Mouse (Mus musculus): ENCODE measurements around the gene Creg2. TPM values are rescaled to one million over a fixed set of nuclear protein-coding genes. Genes with fewer than 3 reads are reported as not detected.

Gene Creg2
- polyA plus RNA-seq, 1 experiment = not detected

GRCm38 (mm10) chr1:39680546-39680945 lies 29.3 kb upstream of the Creg2 start:
- Histone ChIP-seq H3K27me3 (ENCODE audit: control insufficient read depth, insufficient read depth, insufficient read length) (no peaks in the 10 kb centered on the region), H3K36me3 (ENCODE audit: control insufficient read depth, insufficient read depth) (no peaks in the 10 kb centered on the region), H3K4me2 (ENCODE audit: low read depth) (no peak overlapping the region), H3K4me3 (no peak overlapping the region), H3K79me2 (ENCODE audit: control insufficient read depth, insufficient read depth) (no peaks in the 10 kb centered on the region), H3ac (ENCODE audit: control insufficient read depth, insufficient read length) (no peak overlapping the region)
- TF ChIP-seq TCF12 (IDR thresholded peaks at IDR 0.05; ENCODE audit: insufficient read depth, poor library complexity, severe bottlenecking) (no peak), E2F4 (IDR thresholded peaks at IDR 0.05; ENCODE audit: insufficient read depth) (no peak)

GRCm38 (mm10) chr1:39678883-39679282 lies 27.6 kb upstream of the Creg2 start:
- no peak for TF ChIP-seq MYOD1 (IDR thresholded peaks at IDR 0.05; ENCODE audit: control insufficient read depth in 1 of 3, insufficient read length in 2 of 3, low read depth in 2 of 3)

DNA sequence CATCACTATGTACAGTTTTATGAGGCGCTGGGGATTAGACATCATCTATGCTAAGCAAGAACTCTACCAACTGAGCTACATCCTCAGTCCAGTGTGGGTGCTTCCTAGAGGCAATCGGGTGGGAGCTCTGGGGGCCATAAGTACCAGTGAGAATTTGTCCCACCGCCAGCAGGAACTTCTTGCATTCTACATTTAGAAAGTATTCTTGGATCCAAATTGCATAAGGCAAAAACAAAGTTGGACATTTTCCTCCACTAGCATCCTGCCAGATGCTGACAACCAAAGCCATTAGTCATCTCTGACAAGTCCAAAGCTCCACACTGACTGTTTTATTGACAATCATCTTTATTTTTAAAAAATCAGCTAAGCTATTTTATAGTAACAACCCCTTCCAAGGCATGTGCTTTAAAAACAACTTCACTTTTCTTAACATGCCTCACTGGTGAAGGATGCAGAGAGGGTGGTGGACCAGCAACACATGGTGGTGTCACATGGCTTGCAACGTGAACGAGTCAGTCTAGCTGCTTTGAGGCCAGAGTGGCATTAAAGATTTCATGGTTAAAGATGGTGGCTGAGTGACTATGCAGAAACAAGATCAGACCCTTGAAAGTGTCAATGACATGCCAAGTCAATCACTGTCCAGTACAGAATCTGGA lies 25.1 kb upstream of the Creg2 start:
- H3K4me3 ChIP-seq = no peak overlapping the region
- no peak for TF ChIP-seq POLR2AphosphoS2 (IDR thresholded peaks at IDR 0.05; ENCODE audit: insufficient read length, low read depth)
- TF ChIP-seq MYOG (IDR thresholded peaks at IDR 0.05; ENCODE audit: control insufficient read depth in 1 of 3, insufficient read depth in 1 of 3, insufficient read length in 2 of 3, low read depth in 2 of 3) = no peak
- peak; percentile 7 for TF ChIP-seq USF1 (IDR thresholded peaks at IDR 0.05; ENCODE audit: low read depth)

More at GRCm38 (mm10) chr1:39678883-39679282, 27.6 kb upstream of the Creg2 start:
- H3K79me2 ChIP-seq (ENCODE audit: control insufficient read depth, insufficient read depth) = no peaks in the 10 kb centered on the region
- no peaks in the 10 kb centered on the region for H3K36me3 ChIP-seq (ENCODE audit: control insufficient read depth, insufficient read depth)
- no peaks in the 10 kb centered on the region for H3K27me3 ChIP-seq (ENCODE audit: control insufficient read depth, insufficient read depth, insufficient read length)
- H3ac ChIP-seq (ENCODE audit: control insufficient read depth, insufficient read length) = no peak overlapping the region
- H3K4me2 ChIP-seq (ENCODE audit: low read depth) = no peak overlapping the region
- no peak overlapping the region for H3K4me3 ChIP-seq

DNA sequence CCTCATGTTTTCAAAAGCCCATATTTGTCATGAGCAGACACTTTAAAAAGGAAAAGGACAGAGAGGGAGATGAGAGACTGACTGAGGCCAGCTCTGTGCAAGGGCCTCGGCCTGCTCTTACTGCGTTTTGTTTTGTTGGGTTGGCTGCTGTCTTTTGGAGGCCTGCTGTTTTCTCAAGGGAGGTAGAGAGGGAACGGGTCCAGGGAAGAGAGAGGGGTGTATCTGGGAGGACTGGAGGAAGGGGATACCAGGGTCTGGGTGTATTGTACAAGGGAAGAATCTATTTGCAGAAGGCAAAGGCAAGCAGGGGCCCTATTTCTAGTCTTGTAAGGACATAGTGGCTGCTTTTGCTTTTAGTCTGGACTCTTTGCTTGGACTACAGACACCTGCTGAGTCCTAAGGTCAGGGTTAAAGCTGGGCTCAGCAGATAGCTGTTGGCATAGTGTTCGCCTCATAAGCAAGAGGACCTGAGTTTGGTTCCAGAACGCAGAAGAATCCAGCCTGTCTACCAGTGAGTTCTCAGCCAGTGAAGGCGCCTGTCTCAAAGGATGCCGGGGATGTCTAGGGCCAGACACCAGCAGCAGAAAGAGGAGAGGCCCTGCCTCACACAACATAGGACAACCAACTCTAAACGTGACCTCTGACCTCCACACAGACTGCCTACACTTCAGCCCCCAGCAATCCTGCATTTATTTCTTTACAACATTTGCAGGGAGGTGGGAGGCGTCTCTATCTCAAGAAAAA lies 21.3 kb upstream of the Creg2 start:
- H3K4me3 ChIP-seq = no peak overlapping the region
- H3K36me3 ChIP-seq (ENCODE audit: control insufficient read depth, insufficient read depth) = no peaks in the 10 kb centered on the region
- H3K27me3 ChIP-seq (ENCODE audit: control insufficient read depth, insufficient read depth, insufficient read length) = no peaks in the 10 kb centered on the region
- no peak overlapping the region for H3K4me2 ChIP-seq (ENCODE audit: low read depth)
- H3K79me2 ChIP-seq (ENCODE audit: control insufficient read depth, insufficient read depth) = no peaks in the 10 kb centered on the region
- no peak overlapping the region for H3ac ChIP-seq (ENCODE audit: control insufficient read depth, insufficient read length)
- TF ChIP-seq USF1 (IDR thresholded peaks at IDR 0.05; ENCODE audit: low read depth) = no peak
- no peak for TF ChIP-seq TCF3 (IDR thresholded peaks at IDR 0.05; ENCODE audit: insufficient read length, low read depth)
- no peak for TF ChIP-seq CEBPB (IDR thresholded peaks at IDR 0.05; ENCODE audit: insufficient read depth, poor library complexity, severe bottlenecking)
- TF ChIP-seq POLR2A (IDR thresholded peaks at IDR 0.05; ENCODE audit: insufficient read length, low read depth) = no peak
- TF ChIP-seq REST (IDR thresholded peaks at IDR 0.05; ENCODE audit: insufficient read depth, insufficient read length) = no peak
- no peak for TF ChIP-seq E2F4 (IDR thresholded peaks at IDR 0.05; ENCODE audit: insufficient read depth)
- TF ChIP-seq MYOD1 (IDR thresholded peaks at IDR 0.05; ENCODE audit: control insufficient read depth in 1 of 3, insufficient read length in 2 of 3, low read depth in 2 of 3) = no peak
- TF ChIP-seq TCF12 (IDR thresholded peaks at IDR 0.05; ENCODE audit: insufficient read depth, poor library complexity, severe bottlenecking) = no peak
- no peak for TF ChIP-seq MAX (IDR thresholded peaks at IDR 0.05; ENCODE audit: low read depth)
- TF ChIP-seq MYOG (IDR thresholded peaks at IDR 0.05; ENCODE audit: control insufficient read depth in 1 of 3, insufficient read depth in 1 of 3, insufficient read length in 2 of 3, low read depth in 2 of 3) = no peak
- no peak for TF ChIP-seq SRF (IDR thresholded peaks at IDR 0.05; ENCODE audit: control insufficient read depth, insufficient read length, low read depth)
- no peak for TF ChIP-seq POLR2AphosphoS2 (IDR thresholded peaks at IDR 0.05; ENCODE audit: insufficient read length, low read depth)

More for the DNA sequence above, 25.1 kb upstream of the Creg2 start:
- Histone ChIP-seq H3K79me2 (ENCODE audit: control insufficient read depth, insufficient read depth) (no peaks in the 10 kb centered on the region), H3K27me3 (ENCODE audit: control insufficient read depth, insufficient read depth, insufficient read length) (no peaks in the 10 kb centered on the region), H3K36me3 (ENCODE audit: control insufficient read depth, insufficient read depth) (no peaks in the 10 kb centered on the region), H3ac (ENCODE audit: control insufficient read depth, insufficient read length) (no peak overlapping the region), H3K4me2 (ENCODE audit: low read depth) (no peak overlapping the region)

DNA sequence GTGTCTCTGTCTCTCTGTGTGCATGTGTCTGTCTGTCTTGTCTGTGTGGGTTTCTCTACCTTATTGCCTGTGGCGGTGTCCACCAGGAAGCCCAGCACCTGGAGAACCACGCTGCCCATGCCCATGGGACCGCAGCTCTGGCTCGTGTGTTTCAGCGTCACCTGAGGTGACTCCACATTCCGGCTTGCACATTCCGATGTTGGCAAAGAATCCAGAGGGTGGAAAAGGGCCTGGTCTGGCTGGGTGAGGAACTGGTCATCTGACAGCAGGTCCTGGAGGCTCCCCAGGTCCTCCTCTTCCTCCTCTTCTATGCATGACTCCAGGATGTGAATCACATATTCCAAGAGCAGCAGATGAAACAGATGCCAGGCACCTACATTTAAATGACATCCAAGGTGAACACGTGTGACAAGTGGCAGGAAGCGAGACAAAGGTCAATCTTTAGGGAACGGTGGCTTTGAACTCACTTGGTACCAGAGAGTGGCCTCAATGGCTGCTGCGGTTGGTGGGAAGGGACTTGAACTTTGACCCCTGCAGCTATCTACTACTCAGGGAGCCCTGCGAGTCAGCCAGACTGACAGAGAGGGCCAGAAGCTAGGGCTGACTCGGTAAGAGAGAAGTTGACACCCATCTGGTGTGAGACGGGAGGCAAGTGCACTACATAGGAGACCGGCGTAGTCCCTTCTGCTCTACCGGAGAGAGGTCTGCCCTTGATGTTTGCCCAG lies 19.1 kb upstream of the Creg2 start:
- Histone ChIP-seq H3K27me3 (ENCODE audit: control insufficient read depth, insufficient read depth, insufficient read length) (no peaks in the 10 kb centered on the region), H3K36me3 (ENCODE audit: control insufficient read depth, insufficient read depth) (no peaks in the 10 kb centered on the region), H3K4me2 (ENCODE audit: low read depth) (no peak overlapping the region), H3K4me3 (no peak overlapping the region), H3K79me2 (ENCODE audit: control insufficient read depth, insufficient read depth) (no peaks in the 10 kb centered on the region), H3ac (ENCODE audit: control insufficient read depth, insufficient read length) (no peak overlapping the region)
- TF ChIP-seq REST (IDR thresholded peaks at IDR 0.05; ENCODE audit: insufficient read depth, insufficient read length) = no peak
- no peak for TF ChIP-seq TCF12 (IDR thresholded peaks at IDR 0.05; ENCODE audit: insufficient read depth, poor library complexity, severe bottlenecking)
- no peak for TF ChIP-seq MYOD1 (IDR thresholded peaks at IDR 0.05; ENCODE audit: control insufficient read depth in 1 of 3, insufficient read length in 2 of 3, low read depth in 2 of 3)
- no peak for TF ChIP-seq CEBPB (IDR thresholded peaks at IDR 0.05; ENCODE audit: insufficient read depth, poor library complexity, severe bottlenecking)
- no peak for TF ChIP-seq SRF (IDR thresholded peaks at IDR 0.05; ENCODE audit: control insufficient read depth, insufficient read length, low read depth)
